Mouse (Mus musculus) heart, embryonic 15.5 days (tissue): ENCODE results near the gene Tpk1. TPM values are rescaled to one million over a fixed set of nuclear protein-coding genes. Genes with fewer than 3 reads are reported as not detected.

Source experiments
- ATAC-seq: fragments of 200-750 bp; cut with Nextera tagmentation; replicated peaks from 2 replicates; pipeline ENCODE4 v1.8.0; 2017; ENCODE audit warnings: low read depth, moderate TSS enrichment; ENCODE audit not compliant: insufficient number of reproducible peaks, insufficient read depth, low FRiP score
- H3K27ac ChIP-seq: fragments of 300-500 bp; sonication (generic); 2 replicates; pipeline ENCODE4 v1.5.1; 2015; ENCODE audit warnings: mild to moderate bottlenecking, inconsistent platforms
- H3K27me3 ChIP-seq: fragments of 300-500 bp; sonication (generic); 2 replicates; pipeline ENCODE4 v1.6.1; 2015; ENCODE audit warnings: inconsistent platforms
- H3K36me3 ChIP-seq: fragments of 300-500 bp; sonication (generic); 2 replicates; pipeline ENCODE4 v1.6.1; 2015; ENCODE audit warnings: mild to moderate bottlenecking, inconsistent platforms
- H3K4me1 ChIP-seq: fragments of 300-500 bp; sonication (generic); replicated peaks from 2 replicates; pipeline ENCODE4 v1.6.1; 2015; ENCODE audit warnings: inconsistent platforms
- H3K4me2 ChIP-seq: fragments of 300-500 bp; sonication (generic); 2 replicates; pipeline ENCODE4 v1.6.1; 2015; ENCODE audit warnings: inconsistent platforms, mild to moderate bottlenecking, moderate library complexity
- H3K4me3 ChIP-seq: fragments of 300-500 bp; sonication (generic); 2 replicates; pipeline ENCODE4 v1.5.1; 2015; ENCODE audit warnings: mild to moderate bottlenecking, inconsistent platforms
- H3K9ac ChIP-seq: fragments of 300-500 bp; sonication (generic); 2 replicates; pipeline ENCODE4 v1.6.1; 2015; ENCODE audit warnings: mild to moderate bottlenecking, inconsistent platforms
- H3K9me3 ChIP-seq: fragments of 300-500 bp; sonication (generic); replicated peaks from 2 replicates; pipeline ENCODE4 v1.6.1; 2016; ENCODE audit warnings: inconsistent platforms
- WGBS: fragments of 180-500 bp; shearing (Covaris S2); methylation state at CpG from one replicate; pipeline ENCODE4 v1.1.7; 2015; ENCODE audit warnings: mixed read lengths; 5-methylcytosine and 5-hydroxymethylcytosine counted together
- polyA plus RNA-seq: library from polyadenylated mRNA; unstranded; fragments of >200 nt; fragmentation: Nextera tagmentation; extraction: Ambion mirVana; gene quantifications from 2 replicates; pipeline ENCODE4 v1.2.1, GENCODE M21; 2015

The Tpk1 gene
- polyA plus RNA-seq, 1 experiment from 2014 or later: 6.6 TPM

DNA sequence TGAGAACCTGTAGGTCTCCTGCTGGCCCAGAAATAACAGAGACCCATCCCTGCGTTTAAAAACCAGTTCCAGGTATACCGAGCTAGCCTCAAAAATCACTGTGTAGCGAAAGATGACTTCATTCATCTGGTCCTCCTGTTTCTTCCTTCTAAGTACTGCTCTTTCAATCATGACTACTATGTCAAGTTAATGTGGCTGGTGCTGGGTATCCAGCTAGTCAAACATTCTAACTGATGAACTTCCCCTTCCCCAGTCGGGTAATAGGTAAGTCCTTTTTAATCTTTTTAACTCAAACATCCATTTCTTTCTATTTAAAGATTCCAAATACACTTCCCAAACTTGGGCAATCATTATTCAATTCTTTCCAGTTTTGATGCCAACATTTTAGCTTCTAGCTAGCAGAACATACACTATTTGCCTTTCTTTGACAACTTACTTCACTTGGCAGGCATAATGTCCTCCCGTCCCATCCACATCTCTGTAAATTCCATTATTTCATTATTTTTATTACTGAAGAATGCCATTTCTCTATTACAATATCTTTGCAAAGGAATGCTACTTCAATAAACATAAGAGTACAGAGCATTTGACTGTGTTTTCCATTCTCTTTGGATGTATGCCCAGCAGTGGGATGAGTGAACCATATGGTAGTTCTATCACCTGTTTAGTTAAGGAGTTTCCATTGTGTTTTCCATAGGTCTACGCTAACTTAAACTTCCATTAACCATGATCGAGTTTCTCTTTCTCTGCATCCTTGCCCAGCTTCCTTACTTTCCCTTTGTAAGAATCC is 728 bp upstream of the Tpk1 start:
- H3K36me3 ChIP-seq: no peaks in the 10 kb centered on the region
- H3K9ac ChIP-seq: no peak overlapping the region
- no peaks in the 10 kb centered on the region for H3K27me3 ChIP-seq
- no peaks in the 10 kb centered on the region for H3K4me1 ChIP-seq
- WGBS: 78% methylated on average over 7 of the region's 7 CpGs
- peak overlapping the region; percentile 91 for H3K27ac ChIP-seq
- H3K4me2 ChIP-seq: peak overlapping the region; percentile 59
- ATAC-seq: no peak
- H3K9me3 ChIP-seq: no peaks in the 10 kb centered on the region
- peak overlapping the region; percentile 63 for H3K4me3 ChIP-seq

DNA sequence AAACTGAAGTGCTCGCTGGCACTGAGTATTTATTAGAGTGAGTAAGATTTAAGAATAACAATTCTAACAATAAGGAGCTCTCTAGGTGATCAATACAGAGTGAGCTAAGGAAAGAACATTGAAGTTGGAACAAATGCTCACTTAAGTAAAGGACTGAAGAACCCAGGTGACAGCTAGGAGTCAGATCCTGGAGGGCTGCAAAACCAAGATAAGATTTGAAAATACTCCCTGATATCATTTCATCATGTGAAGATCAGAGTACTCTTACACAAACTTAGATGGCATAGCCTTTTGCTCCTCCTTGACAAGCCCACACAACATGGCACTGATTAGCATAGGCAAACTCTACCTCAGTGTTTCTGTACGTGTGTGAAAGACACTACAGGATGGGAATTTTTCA is 4.3 kb downstream of the Tpk1 start:
- WGBS: 83% methylated on average over 2 of the region's 2 CpGs
- Histone ChIP-seq H3K27me3 (no peaks in the 10 kb centered on the region), H3K4me2 (no peak overlapping the region), H3K4me3 (no peak overlapping the region), H3K9ac (no peak overlapping the region), H3K36me3 (no peaks in the 10 kb centered on the region), H3K9me3 (no peaks in the 10 kb centered on the region), H3K27ac (no peak overlapping the region), H3K4me1 (peaks cover 7% of the 10 kb centered on the region)
- ATAC-seq: no peak

DNA sequence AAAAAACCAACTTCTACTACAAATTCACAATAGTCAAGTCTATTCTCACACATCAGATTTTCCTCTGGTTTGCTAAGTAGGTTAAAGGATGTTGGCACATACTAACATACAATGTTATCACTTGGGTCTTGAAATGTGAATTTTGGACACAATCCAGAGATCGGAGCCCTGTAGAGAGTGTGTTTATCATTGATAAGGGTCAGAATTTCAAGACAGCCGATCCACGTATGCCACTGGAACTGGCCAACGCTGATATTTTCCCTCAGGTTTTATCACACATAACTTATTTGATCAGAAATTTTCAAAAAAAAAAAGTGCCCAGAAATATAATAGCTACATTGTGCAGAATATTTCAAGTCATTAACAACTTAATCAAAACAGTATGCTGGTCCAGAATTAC is 7.8 kb downstream of the Tpk1 start:
- Histone ChIP-seq H3K4me2 (no peak overlapping the region), H3K27me3 (no peaks in the 10 kb centered on the region), H3K27ac (no peak overlapping the region), H3K4me3 (no peak overlapping the region), H3K9me3 (no peaks in the 10 kb centered on the region), H3K36me3 (no peaks in the 10 kb centered on the region), H3K4me1 (peaks cover 7% of the 10 kb centered on the region), H3K9ac (no peak overlapping the region)
- WGBS: 35% methylated on average over 4 of the region's 4 CpGs
- ATAC-seq: no peak

DNA sequence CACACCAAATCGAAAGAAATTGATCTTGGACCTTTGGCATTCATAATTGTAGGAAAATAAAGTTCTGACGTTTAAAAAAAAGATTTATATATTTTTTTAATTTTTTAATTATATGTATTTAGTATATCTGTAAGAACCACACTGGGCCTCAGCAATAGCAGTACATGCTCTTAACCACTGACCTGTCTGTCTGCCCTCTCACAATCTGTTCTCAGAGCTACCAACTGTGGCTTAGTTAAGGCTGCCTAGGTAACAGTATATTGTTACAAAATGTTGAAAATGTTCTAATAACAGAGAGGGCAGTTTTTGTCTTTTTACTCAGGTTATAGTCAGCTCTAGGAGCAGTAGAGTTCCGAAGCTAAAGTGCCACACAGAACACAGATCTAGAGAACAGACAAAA is 8.2 kb downstream of the Tpk1 start:
- Histone ChIP-seq H3K27ac (no peak overlapping the region), H3K4me2 (no peak overlapping the region), H3K4me1 (peaks cover 7% of the 10 kb centered on the region), H3K27me3 (no peaks in the 10 kb centered on the region), H3K9ac (no peak overlapping the region), H3K9me3 (no peaks in the 10 kb centered on the region), H3K36me3 (no peaks in the 10 kb centered on the region), H3K4me3 (no peak overlapping the region)
- ATAC-seq: no peak
- WGBS: 83% methylated on average over 3 of the region's 3 CpGs

DNA sequence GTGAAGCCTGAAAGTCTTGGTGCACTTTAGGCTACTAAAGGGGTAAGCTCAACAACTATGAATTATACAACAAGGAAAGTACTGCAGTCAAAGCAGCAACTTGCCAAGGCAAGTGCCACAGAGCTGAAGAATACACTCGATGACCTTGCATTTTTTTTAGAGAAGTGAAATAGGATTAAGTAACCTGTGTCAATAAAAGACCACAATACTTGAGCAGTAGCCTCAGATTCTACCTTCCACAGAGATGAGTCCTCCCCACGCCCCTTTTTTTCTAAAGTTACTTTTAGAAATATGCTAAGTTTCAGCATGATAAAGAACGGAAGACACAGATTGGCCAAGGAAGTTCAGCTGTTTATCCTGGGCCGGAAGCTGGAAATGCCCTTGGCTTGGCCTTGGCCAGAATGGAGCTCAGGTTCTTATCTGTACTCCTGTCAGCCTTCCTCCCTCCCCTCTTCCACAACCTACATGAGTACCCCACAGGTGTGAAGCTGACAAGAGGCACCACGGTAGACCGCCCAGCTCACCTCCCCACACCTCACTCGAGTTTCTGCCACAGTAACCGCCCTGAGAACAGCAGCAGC is 11.1 kb downstream of the Tpk1 start:
- no peak for ATAC-seq
- Histone ChIP-seq H3K9me3 (no peaks in the 10 kb centered on the region), H3K9ac (no peak overlapping the region), H3K4me1 (peaks cover 7% of the 10 kb centered on the region), H3K4me2 (no peak overlapping the region), H3K27ac (no peak overlapping the region), H3K36me3 (no peaks in the 10 kb centered on the region), H3K4me3 (no peak overlapping the region), H3K27me3 (no peaks in the 10 kb centered on the region)
- WGBS: 60% methylated on average over 8 of the region's 8 CpGs

DNA sequence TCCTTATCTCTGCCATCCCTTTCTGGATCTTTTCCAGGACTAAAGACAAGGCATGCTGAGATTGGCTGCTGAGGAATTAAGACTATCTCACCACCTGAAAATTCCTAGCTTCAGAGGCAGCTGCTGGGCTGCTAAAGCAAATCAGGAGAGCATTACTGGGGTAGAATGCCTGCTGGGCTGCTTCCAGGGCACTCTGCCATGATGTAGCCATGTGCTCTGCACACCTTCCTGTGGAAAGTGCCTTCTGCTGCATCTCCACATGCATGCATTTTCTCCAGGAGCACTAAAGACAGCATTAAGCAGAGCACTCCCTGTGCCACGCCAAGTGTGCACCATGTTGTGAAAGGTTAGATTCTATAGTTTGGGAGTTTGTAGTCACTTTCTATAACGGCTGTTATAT is 16.6 kb downstream of the Tpk1 start:
- 83% methylated on average over 2 of the region's 2 CpGs for WGBS
- Histone ChIP-seq H3K27me3 (no peaks in the 10 kb centered on the region), H3K4me1 (peaks cover 5% of the 10 kb centered on the region), H3K27ac (no peak overlapping the region), H3K9ac (no peak overlapping the region), H3K9me3 (no peaks in the 10 kb centered on the region), H3K4me3 (no peak overlapping the region), H3K36me3 (no peaks in the 10 kb centered on the region), H3K4me2 (no peak overlapping the region)
- ATAC-seq: no peak

GRCm38 (mm10) chr6:43645674-43646073 is 20.4 kb downstream of the Tpk1 start:
- Histone ChIP-seq H3K36me3 (no peaks in the 10 kb centered on the region), H3K4me2 (no peak overlapping the region), H3K4me3 (no peak overlapping the region), H3K9ac (no peak overlapping the region), H3K27ac (no peak overlapping the region), H3K4me1 (peaks cover 5% of the 10 kb centered on the region), H3K9me3 (no peaks in the 10 kb centered on the region), H3K27me3 (no peaks in the 10 kb centered on the region)
- no peak for ATAC-seq
- 74% methylated on average over 2 of the region's 2 CpGs for WGBS

GRCm38 (mm10) chr6:43645105-43645504 is 21.0 kb downstream of the Tpk1 start:
- Histone ChIP-seq H3K36me3 (no peaks in the 10 kb centered on the region), H3K9ac (no peak overlapping the region), H3K4me2 (no peak overlapping the region), H3K27me3 (no peaks in the 10 kb centered on the region), H3K27ac (no peak overlapping the region), H3K9me3 (no peaks in the 10 kb centered on the region), H3K4me3 (no peak overlapping the region), H3K4me1 (peaks cover 5% of the 10 kb centered on the region)
- no peak for ATAC-seq
- 82% methylated on average over 1 of the region's 1 CpGs for whole genome bisulfite sequencing

DNA sequence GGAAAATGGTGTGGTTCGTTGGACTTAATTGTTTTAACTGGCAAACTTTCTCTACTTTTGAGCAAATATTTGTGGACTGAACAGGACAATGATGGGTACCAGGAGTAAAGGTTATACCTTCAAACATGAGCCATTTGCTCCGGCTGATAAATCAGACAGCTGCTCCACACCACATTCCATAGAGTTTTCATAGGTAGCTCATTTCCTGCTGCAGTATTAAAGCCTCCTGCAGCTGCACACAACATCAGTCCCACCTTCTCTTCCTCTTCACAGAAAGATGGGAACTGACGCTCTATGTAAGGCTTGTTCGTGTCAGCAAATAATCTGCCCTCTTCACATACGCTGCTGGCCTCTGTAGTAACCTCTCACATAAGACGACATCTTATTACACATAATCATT is 22.4 kb downstream of the Tpk1 start:
- H3K9me3 ChIP-seq: no peaks in the 10 kb centered on the region
- H3K27ac ChIP-seq: no peak overlapping the region
- no peak overlapping the region for H3K9ac ChIP-seq

DNA sequence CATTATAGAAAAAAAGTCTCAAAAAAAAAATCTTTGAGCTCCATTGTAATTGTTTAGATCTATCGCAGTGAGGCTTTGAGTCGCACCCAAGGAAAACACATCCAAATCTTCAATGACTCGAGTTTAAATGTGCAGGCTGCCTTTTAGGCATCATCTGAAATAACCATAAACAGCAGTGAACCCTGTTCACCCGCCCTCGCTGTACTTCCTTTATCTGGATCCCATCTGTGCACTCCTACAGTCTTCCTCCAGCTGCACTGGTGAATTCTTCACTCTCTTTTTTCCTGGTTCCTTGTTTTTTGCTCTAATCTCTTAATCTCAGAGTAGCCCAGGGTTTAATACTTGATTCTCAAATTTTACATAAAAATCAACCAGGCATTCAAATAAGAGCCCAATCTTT is 23.7 kb downstream of the Tpk1 start:
- 63% methylated on average over 5 of the region's 5 CpGs for WGBS
- ATAC-seq: no peak
- Histone ChIP-seq H3K27me3 (no peaks in the 10 kb centered on the region), H3K36me3 (no peaks in the 10 kb centered on the region), H3K9ac (no peak overlapping the region), H3K4me2 (no peak overlapping the region), H3K9me3 (no peaks in the 10 kb centered on the region), H3K4me1 (0 out of 2 replicates have a peak, but pooled peaks cover under 1% of the 10 kb centered on the region), H3K27ac (no peak overlapping the region), H3K4me3 (no peak overlapping the region)

More for the DNA sequence above, 22.4 kb downstream of the Tpk1 start:
- no peak overlapping the region for H3K4me3 ChIP-seq
- 62% methylated on average over 6 of the region's 6 CpGs for WGBS
- H3K27me3 ChIP-seq: no peaks in the 10 kb centered on the region
- H3K36me3 ChIP-seq: no peaks in the 10 kb centered on the region
- no peaks in the 10 kb centered on the region for H3K4me1 ChIP-seq
- no peak for ATAC-seq
- H3K4me2 ChIP-seq: no peak overlapping the region

GRCm38 (mm10) chr6:43640621-43641020 is 25.5 kb downstream of the Tpk1 start:
- no peak overlapping the region for H3K4me2 ChIP-seq
- no peak for ATAC-seq

GRCm38 (mm10) chr6:43638865-43639264 is 27.2 kb downstream of the Tpk1 start:
- Histone ChIP-seq H3K9ac (no peak overlapping the region), H3K36me3 (no peaks in the 10 kb centered on the region), H3K4me3 (no peak overlapping the region), H3K9me3 (no peaks in the 10 kb centered on the region), H3K27ac (no peak overlapping the region), H3K4me2 (no peak overlapping the region), H3K27me3 (no peaks in the 10 kb centered on the region), H3K4me1 (0 out of 2 replicates have a peak, but pooled peaks cover 2% of the 10 kb centered on the region)
- no peak for ATAC-seq
- 91% methylated on average over 1 of the region's 1 CpGs for WGBS

More at GRCm38 (mm10) chr6:43640621-43641020, 25.5 kb downstream of the Tpk1 start:
- Histone ChIP-seq H3K4me3 (no peak overlapping the region), H3K36me3 (no peaks in the 10 kb centered on the region), H3K9ac (no peak overlapping the region), H3K4me1 (0 out of 2 replicates have a peak, but pooled peaks cover 2% of the 10 kb centered on the region), H3K27me3 (no peaks in the 10 kb centered on the region), H3K9me3 (no peaks in the 10 kb centered on the region), H3K27ac (no peak overlapping the region)
